Mouse (Mus musculus): ENCODE measurements around the gene Zic1.

Gene Zic1

DNA sequence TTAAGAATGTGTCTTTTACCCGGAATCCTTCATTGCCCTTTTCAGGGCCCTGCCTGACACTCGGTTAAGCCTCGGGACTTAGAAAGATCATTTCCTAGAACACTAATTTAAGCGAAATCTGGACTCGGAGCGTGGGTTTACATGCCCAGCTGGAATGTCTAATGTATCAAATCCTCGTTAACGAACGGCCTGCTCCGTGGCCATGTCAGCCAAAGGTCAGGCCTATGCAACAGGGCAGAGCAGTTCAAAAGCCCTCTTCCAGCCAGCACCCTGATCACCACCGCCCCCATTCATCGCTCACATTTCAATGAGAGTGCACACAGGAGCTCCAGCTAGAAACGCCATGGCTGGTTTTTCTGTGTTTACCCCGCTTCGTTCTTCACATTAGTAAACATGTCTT lies 12.8 kb downstream of the Zic1 start:
- DNase-seq, result no peak

DNA sequence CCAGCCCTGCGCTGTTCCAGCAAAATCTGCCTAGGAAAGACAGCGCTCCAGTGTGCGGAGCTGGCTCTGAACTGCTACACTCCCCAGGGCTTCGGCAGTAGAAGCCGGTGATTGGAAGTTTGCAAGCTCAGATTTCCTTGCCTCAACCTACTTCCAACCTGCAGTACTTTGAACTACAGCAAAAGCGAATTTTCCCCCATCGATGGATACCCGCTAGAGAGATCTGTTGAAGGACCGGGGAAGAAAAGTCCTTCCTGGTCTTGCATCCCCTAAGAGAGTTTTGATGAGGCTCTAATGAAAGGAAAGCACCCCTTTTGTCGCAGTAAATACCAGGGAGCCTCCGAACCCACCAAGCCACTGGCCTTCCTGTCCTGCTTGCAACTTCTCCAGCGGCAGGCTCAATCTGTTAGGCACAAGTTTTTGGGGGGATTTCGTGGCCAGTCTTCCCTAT lies 13.6 kb downstream of the Zic1 start:
- no peak for DNase-seq

DNA sequence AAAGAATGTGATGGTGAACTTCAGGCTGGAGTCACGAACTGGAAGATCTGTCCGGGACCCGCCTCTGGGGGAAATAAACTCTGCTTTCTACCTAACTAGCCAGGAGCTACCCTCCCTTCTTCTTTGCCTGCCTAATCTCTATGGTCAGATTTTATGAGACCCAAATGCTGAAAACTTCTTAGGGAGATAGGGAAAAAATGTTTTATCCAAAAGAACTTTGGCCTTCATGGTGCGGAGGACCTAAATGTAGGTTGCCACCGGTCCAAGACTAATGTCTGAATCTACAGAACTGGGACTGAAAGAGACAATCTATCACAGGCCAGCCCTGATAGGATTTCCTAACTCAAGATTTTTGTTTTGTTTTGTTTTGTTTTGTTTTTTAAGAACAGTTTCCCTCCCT lies 14.2 kb downstream of the Zic1 start:
- no peak for DNase-seq

DNA sequence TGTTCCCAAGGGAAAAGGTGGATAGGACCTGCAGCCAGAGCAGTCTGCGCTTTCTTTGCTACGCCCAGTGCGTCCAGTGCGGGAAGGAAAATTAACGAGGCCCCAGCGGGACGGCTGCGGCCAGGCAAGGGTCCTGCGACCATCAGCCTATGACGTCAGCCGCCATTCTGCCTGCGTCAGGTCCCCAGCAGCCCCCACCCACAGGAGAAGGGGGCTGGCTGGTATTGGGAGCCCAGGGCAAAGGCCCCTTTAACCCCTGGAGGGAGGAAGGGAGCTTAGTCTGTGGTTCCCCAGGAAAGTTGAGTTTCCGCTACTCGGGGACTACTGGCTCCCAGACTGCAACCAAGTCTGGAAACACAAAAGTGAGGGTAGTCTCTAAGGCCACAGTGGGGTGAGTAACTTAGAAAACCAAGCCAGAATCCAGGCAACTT lies 14.7 kb downstream of the Zic1 start:
- DNase-seq, result no peak

DNA sequence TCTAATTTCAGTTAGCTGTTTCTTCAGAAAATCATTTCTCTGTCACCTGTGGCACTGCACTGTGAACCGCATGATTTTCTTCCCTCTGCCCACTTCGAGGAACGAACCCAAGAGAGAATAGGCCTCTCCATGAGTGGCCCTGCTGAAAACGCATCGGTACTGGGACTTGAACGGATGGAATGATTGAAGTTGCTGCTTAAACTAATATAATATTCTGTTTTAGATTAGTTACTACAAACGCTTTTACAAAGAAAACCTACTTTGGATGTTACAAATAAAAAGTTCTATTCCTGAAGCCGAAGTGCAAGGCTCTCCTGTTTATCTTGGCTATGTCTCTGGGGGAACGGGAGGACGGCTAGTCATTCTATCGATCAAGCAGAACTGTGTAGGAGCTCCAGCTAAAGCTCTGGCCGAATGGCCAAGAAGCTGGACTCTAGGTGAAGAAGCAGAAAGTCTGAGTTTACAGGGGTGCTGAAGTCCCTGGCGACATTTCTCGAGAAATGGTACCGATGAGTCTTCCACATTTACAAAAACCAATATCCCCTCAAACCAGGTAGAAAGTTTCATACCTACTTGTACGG lies 15.3 kb downstream of the Zic1 start:
- no peak for DNase-seq

DNA sequence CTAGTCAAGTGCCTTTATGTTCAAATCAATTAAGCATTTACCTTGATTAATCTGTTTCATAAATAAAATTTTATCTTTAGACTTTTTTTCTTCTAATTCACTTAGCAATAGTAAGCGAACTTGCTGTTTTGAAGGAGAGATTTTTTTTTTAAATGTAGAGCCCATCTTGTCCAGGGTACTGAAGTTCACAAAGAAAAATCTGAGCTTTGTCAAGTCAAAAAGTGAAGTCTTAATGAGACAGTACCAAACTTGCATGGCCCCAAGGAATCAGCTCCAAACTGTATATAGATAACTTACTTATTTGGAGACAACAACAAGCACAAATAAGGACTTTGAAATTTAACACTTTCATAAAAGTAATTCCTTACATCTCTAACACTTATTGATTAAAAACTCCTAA lies 16.9 kb downstream of the Zic1 start:
- no peak for DNase-seq

DNA sequence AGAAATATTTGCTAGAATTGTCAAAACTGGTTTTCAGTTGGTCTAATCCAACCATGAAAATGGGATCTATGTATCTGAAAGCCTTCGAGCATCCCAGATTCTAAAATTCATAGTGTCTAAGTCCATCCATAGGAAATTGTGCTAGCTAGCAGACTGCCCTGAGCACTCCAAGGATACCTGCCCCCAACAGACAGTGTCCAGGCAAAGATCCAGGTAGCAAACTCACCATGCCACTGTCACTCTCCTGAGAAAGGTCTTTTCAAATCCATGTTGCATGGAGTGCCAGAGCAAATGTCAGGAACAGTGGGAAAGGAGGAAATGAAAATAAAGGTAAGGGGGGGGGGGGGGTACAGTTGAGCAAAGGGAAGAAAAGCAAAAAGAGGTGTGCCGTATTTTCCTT lies 18.0 kb downstream of the Zic1 start:
- DNase-seq, result no peak
